Mouse (Mus musculus) MEL (cell line): ENCODE measurements at regions not wholly inside any gene's neighbourhood (a gene's known extent, or its start where the extent isn't known, plus 50 kb on each side); places are given as distances from the start of the nearest gene placed in this dataset.

Experiments
- DNase-seq: peaks from one replicate; pipeline ENCODE4 v3.0.0; 2011; ENCODE audit warnings: low read depth, low spot score
- H3K27ac ChIP-seq: 2 replicates; pipeline ENCODE4 v1.5.1; 2012; ENCODE audit warnings: low read depth, mild to moderate bottlenecking, control low read depth, low read length, moderate library complexity; ENCODE audit not compliant: control insufficient read depth
- H3K27me3 ChIP-seq, 2 experiments: fragments of 150-350 bp in 1 of 2; sonication (generic) in 1 of 2; 2 replicates each; pipeline ENCODE4 v1.6.1; 2012; ENCODE audit warnings: low read length in 2 of 2, mild to moderate bottlenecking in 2 of 2, improper control_type of control experiment in 1 of 2, moderate library complexity in 1 of 2; ENCODE audit not compliant: insufficient read depth in 2 of 2, control insufficient read depth in 1 of 2
- H3K36me3 ChIP-seq, 2 experiments: 2 replicates each; pipeline ENCODE4 v1.6.1; 2012 to 2014; ENCODE audit warnings: low read length in 2 of 2, improper control_type of control experiment in 1 of 2, inconsistent platforms in 1 of 2, mild to moderate bottlenecking in 1 of 2; ENCODE audit not compliant: insufficient read depth in 2 of 2, control insufficient read depth in 1 of 2
- H3K4me1 ChIP-seq, 2 experiments: fragments of 150-350 bp in 1 of 2; sonication (generic) in 1 of 2; 2 replicates each; pipeline ENCODE4 v1.6.1; 2012; ENCODE audit warnings: low read length in 2 of 2, improper control_type of control experiment in 1 of 2, mild to moderate bottlenecking in 1 of 2; ENCODE audit not compliant: insufficient read depth in 2 of 2, control insufficient read depth in 1 of 2
- H3K4me3 ChIP-seq, 2 experiments: fragments of 150-350 bp in 1 of 2; sonication (generic) in 1 of 2; 2 replicates each; pipeline ENCODE4 v1.5.1; 2012; ENCODE audit warnings: low read depth in 2 of 2, low read length in 2 of 2, mild to moderate bottlenecking in 2 of 2, moderate library complexity in 2 of 2, control low read depth in 1 of 2, improper control_type of control experiment in 1 of 2; ENCODE audit not compliant: control insufficient read depth in 1 of 2, insufficient read depth in 1 of 2
- H3K79me2 ChIP-seq: 2 replicates; pipeline ENCODE4 v1.6.1; 2012; ENCODE audit warnings: mild to moderate bottlenecking, low read length, moderate library complexity; ENCODE audit not compliant: control insufficient read depth, poor library complexity, insufficient read depth
- H3K9ac ChIP-seq: 2 replicates; pipeline ENCODE4 v1.6.1; 2012; ENCODE audit warnings: low read depth, mild to moderate bottlenecking, control low read depth, low read length, moderate library complexity; ENCODE audit not compliant: control insufficient read depth, poor library complexity, severe bottlenecking
- H3K9me3 ChIP-seq: fragments of 150-350 bp; sonication (generic); replicated peaks from 2 replicates; pipeline ENCODE4 v1.6.1; 2012; ENCODE audit warnings: mild to moderate bottlenecking, low read length, improper control_type of control experiment, moderate library complexity; ENCODE audit not compliant: insufficient read depth
- BHLHE40 ChIP-seq: IDR thresholded peaks from 2 replicates; pipeline ENCODE4 v1.6.1; 2012; ENCODE audit warnings: low read depth, mild to moderate bottlenecking, inconsistent platforms, low read length, improper control_type of control experiment, borderline replicate concordance
- CHD2 ChIP-seq: IDR thresholded peaks from 2 replicates; pipeline ENCODE4 v1.6.1; 2011; ENCODE audit warnings: low read length, improper control_type of control experiment
- CTCF ChIP-seq, 3 experiments: IDR thresholded peaks in 2 of 3; conservative IDR thresholded peaks in 1 of 3; 2 replicates each; pipeline ENCODE4 v1.5.1; 2011 to 2012; ENCODE audit warnings: low read length in 3 of 3, low read depth in 2 of 3, mild to moderate bottlenecking in 2 of 3, improper control_type of control experiment in 1 of 3, inconsistent platforms in 1 of 3, mixed read lengths in 1 of 3, moderate library complexity in 1 of 3; ENCODE audit not compliant: control insufficient read depth in 1 of 3, insufficient read depth in 1 of 3, poor library complexity in 1 of 3, severe bottlenecking in 1 of 3
- GATA1 ChIP-seq: IDR thresholded peaks from 2 replicates; pipeline ENCODE4 v1.6.1; 2011; ENCODE audit warnings: low read depth, low read length, improper control_type of control experiment
- HCFC1 ChIP-seq: IDR thresholded peaks from 2 replicates; pipeline ENCODE4 v1.6.1; 2012; ENCODE audit warnings: low read depth, mild to moderate bottlenecking, inconsistent platforms, low read length, improper control_type of control experiment, moderate library complexity
- JUND ChIP-seq: IDR thresholded peaks from 2 replicates; pipeline ENCODE4 v1.6.1; 2011; ENCODE audit warnings: low read depth, mild to moderate bottlenecking, improper control_type of control experiment, low read length
- MAFK ChIP-seq: IDR thresholded peaks from 2 replicates; pipeline ENCODE4 v1.6.1; 2011; ENCODE audit warnings: low read depth, mild to moderate bottlenecking, low read length, improper control_type of control experiment, borderline replicate concordance
- MAZ ChIP-seq: IDR thresholded peaks from 2 replicates; pipeline ENCODE4 v1.6.1; 2012; ENCODE audit warnings: low read depth, mild to moderate bottlenecking, inconsistent platforms, low read length, improper control_type of control experiment
- MYC ChIP-seq: IDR thresholded peaks from 2 replicates; pipeline ENCODE4 v1.6.1; 2011; ENCODE audit warnings: low read depth, mild to moderate bottlenecking, low read length, improper control_type of control experiment, moderate library complexity
- NELFE ChIP-seq: IDR thresholded peaks from 2 replicates; pipeline ENCODE4 v1.6.1; 2011; ENCODE audit warnings: low read depth, low read length, improper control_type of control experiment
- NRF1 ChIP-seq: IDR thresholded peaks from 2 replicates; pipeline ENCODE4 v1.6.1; 2014; ENCODE audit warnings: low read depth, mild to moderate bottlenecking, inconsistent platforms, low read length, improper control_type of control experiment, moderate library complexity; ENCODE audit not compliant: poor library complexity, insufficient read depth, severe bottlenecking
- POLR2AphosphoS5 ChIP-seq: IDR thresholded peaks from 2 replicates; pipeline ENCODE4 v1.6.1; 2012; ENCODE audit warnings: low read depth, borderline replicate concordance, mild to moderate bottlenecking, inconsistent platforms, low read length, moderate library complexity, mixed read lengths
- SMC3 ChIP-seq: IDR thresholded peaks from 2 replicates; pipeline ENCODE4 v1.6.1; 2011; ENCODE audit warnings: low read depth, low read length, improper control_type of control experiment
- TAL1 ChIP-seq: IDR thresholded peaks from 2 replicates; pipeline ENCODE4 v1.6.1; 2012; ENCODE audit warnings: mild to moderate bottlenecking, inconsistent platforms, low read length, moderate library complexity, mixed read lengths
- USF1 ChIP-seq: IDR thresholded peaks from 2 replicates; pipeline ENCODE4 v1.6.1; 2014; ENCODE audit warnings: low read depth, mild to moderate bottlenecking, inconsistent platforms, low read length, improper control_type of control experiment, moderate library complexity
- USF2 ChIP-seq, 2 experiments: IDR thresholded peaks; 2 replicates each; pipeline ENCODE4 v1.6.1; 2011 to 2012; ENCODE audit warnings: improper control_type of control experiment in 2 of 2, low read length in 2 of 2, borderline replicate concordance in 1 of 2, inconsistent platforms in 1 of 2, low read depth in 1 of 2, mild to moderate bottlenecking in 1 of 2; ENCODE audit not compliant: insufficient read depth in 1 of 2
- ZC3H11A ChIP-seq: IDR thresholded peaks from 2 replicates; pipeline ENCODE4 v1.6.1; 2012; ENCODE audit warnings: low read depth, mild to moderate bottlenecking, inconsistent platforms, low read length, improper control_type of control experiment
- ZNF384 ChIP-seq: IDR thresholded peaks from 2 replicates; pipeline ENCODE4 v1.6.1; 2012; ENCODE audit warnings: low read depth, mild to moderate bottlenecking, inconsistent platforms, low read length, improper control_type of control experiment

DNA sequence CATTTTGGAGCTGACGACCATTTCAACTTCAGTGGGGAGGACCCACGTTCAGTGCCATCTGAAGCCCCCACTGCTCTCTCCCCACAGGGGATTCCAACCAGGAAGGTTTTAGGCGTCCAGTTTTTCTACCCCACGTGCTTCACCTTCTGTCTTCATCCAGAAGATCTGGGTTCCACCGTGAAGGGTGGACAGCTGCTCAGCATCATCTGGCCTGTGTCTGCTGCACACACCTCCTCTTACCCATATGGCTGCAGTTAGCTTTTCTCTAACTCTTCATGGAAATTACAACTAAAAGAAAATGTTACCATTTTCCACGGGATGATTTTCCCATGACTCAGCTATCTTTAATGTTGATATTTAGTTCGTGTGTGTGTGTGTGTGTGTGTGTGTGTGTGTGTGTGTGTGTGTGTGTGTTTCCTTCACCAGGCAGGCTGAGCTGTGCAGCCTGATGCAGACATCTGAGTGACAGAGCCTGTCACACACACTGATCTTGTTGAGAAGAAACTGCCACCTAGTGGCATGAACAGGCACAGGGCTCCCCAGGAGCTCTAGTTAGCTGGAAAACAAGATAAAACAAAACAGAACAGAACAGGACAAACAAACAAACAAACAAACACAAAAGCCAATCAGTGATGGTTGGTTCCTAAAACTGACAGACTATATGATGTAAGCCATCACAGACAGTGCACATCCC is 107.5 kb upstream of the Rasgrp1 start:
- no peak for DNase-seq
- H3K36me3 ChIP-seq = no peaks in the 10 kb centered on the region
- H3K9ac ChIP-seq = no peak overlapping the region
- no peaks in the 10 kb centered on the region for H3K27me3 ChIP-seq
- TF ChIP-seq ZNF384 (no peak), CTCF (IDR thresholded peaks at IDR 0.05 in 2 of 3, conservative IDR thresholded peaks at IDR 0.05 in 1 of 3; ENCODE audit: control insufficient read depth in 1 of 3, insufficient read depth in 1 of 3, low read depth in 2 of 3, low read length in 3 of 3, poor library complexity in 1 of 3, severe bottlenecking in 1 of 3) (peak in 2 of 3 experiments; percentile 16 to 20; a peak in 2 of 6 replicates), ZC3H11A (no peak), HCFC1 (no peak), JUND (no peak)
- no peaks in the 10 kb centered on the region for H3K4me1 ChIP-seq
- no peaks in the 10 kb centered on the region for H3K9me3 ChIP-seq
- H3K4me3 ChIP-seq = no peak overlapping the region
- H3K79me2 ChIP-seq = no peaks in the 10 kb centered on the region
- H3K27ac ChIP-seq = no peak overlapping the region

DNA sequence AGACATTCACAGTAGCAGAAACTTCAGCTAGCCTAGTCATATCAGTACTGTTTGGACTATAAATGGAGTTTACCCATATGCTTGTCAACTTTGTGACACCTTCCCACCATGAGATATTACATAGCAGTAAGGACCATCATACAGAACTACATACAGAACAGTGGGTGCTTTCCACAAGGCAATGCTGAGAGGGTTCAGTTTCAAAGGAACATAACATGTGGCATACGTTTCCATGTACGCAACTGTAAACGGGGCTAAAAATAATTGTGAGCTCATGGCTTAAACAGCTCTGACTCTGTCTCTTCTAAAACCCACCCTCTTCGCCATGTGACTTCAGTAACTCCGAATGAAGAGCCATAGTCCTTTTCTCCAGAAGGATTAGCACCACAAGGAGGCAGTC is 109.0 kb upstream of the Rasgrp1 start:
- no peaks in the 10 kb centered on the region for H3K9me3 ChIP-seq
- TF ChIP-seq POLR2AphosphoS5 = no peak
- no peak for TF ChIP-seq MAZ
- TF ChIP-seq GATA1 = no peak
- no peak for TF ChIP-seq MYC
- TF ChIP-seq NRF1 = no peak
- no peak for TF ChIP-seq SMC3
- TF ChIP-seq, all 39 proteins: peak for 0
- Histone ChIP-seq H3K27me3 (no peaks in the 10 kb centered on the region), H3K4me3 (no peak overlapping the region), H3K79me2 (no peaks in the 10 kb centered on the region), H3K9ac (no peak overlapping the region), H3K36me3 (no peaks in the 10 kb centered on the region), H3K4me1 (no peaks in the 10 kb centered on the region), H3K27ac (no peak overlapping the region)
- DNase-seq = no peak

DNA sequence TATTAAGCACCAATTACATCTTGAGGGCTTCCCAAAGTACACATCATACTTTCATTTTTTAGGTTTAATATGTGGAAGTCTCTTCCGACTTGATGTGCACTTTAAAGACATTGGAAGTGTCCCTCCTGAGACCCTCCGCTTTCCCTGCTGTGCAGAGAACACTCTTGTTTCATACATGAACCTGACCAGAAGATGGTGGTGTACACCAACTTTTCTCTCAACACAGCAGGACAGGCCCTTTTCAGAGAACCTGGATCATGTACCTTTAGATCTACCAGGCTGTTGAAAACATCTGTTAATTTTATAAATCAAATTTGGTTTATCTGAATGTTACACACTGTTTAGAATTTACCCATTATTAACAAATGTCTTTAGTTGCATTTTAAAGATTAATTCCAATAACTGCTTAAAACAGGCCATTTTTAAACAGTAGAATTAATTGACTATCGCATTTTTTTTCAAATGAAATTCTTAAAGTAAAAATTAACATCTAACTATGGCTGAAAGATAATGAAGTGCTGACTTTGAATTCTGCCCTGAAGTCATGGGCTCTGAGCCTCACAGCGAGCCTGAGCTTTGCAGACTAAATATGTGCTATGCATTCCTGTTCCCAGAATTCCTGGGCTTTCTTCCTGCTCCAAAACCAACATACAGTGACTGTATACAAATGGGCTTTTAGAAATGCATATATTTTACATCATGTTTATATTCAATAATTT is 112.4 kb upstream of the Rasgrp1 start:
- no peaks in the 10 kb centered on the region for H3K36me3 ChIP-seq
- no peaks in the 10 kb centered on the region for H3K27me3 ChIP-seq
- H3K4me3 ChIP-seq = no peak overlapping the region
- DNase-seq = no peak
- no peak for TF ChIP-seq BHLHE40
- TF ChIP-seq USF2 (IDR thresholded peaks at IDR 0.05; ENCODE audit: borderline replicate concordance in 1 of 2, insufficient read depth in 1 of 2, low read depth in 1 of 2, low read length in 2 of 2) = no peak
- no peak for TF ChIP-seq ZC3H11A
- no peak for TF ChIP-seq MAFK
- no peak for TF ChIP-seq CTCF (IDR thresholded peaks at IDR 0.05 in 2 of 3, conservative IDR thresholded peaks at IDR 0.05 in 1 of 3; ENCODE audit: control insufficient read depth in 1 of 3, insufficient read depth in 1 of 3, low read depth in 2 of 3, low read length in 3 of 3, poor library complexity in 1 of 3, severe bottlenecking in 1 of 3)
- no peak for TF ChIP-seq USF1
- no peak for TF ChIP-seq HCFC1
- no peak for TF ChIP-seq NELFE
- TF ChIP-seq GATA1 = no peak
- TF ChIP-seq CHD2 = no peak
- no peak for TF ChIP-seq TAL1
- no peak overlapping the region for H3K9ac ChIP-seq
- no peak overlapping the region for H3K27ac ChIP-seq
- no peaks in the 10 kb centered on the region for H3K79me2 ChIP-seq
- H3K4me1 ChIP-seq = no peaks in the 10 kb centered on the region
- no peaks in the 10 kb centered on the region for H3K9me3 ChIP-seq
